Mouse (Mus musculus) heart, embryonic 11.5 days (tissue): ENCODE data around the gene Tmem151a. TPM values are rescaled to one million over a fixed set of nuclear protein-coding genes. Genes with fewer than 3 reads are reported as not detected.
A peak's percentile ranks its signal among the peaks of the same experiment; 100 is the strongest.

Experiments used
- ATAC-seq: fragments of 200-750 bp; cut with Nextera tagmentation; replicated peaks from 2 replicates; pipeline ENCODE4 v1.8.0; 2017; ENCODE audit warnings: moderate library complexity; ENCODE audit not compliant: insufficient number of reproducible peaks, low FRiP score, low TSS enrichment
- H3K27ac ChIP-seq: fragments of 300-500 bp; sonication (generic); 2 replicates; pipeline ENCODE4 v1.5.1; 2014; ENCODE audit warnings: mild to moderate bottlenecking, low read depth, low read length
- H3K27me3 ChIP-seq: fragments of 300-500 bp; sonication (generic); 2 replicates; pipeline ENCODE4 v1.6.1; 2014; ENCODE audit warnings: mild to moderate bottlenecking, low read length, mixed read lengths; ENCODE audit not compliant: control insufficient read depth, insufficient read depth
- H3K36me3 ChIP-seq: fragments of 300-500 bp; sonication (generic); 2 replicates; pipeline ENCODE4 v1.6.1; 2014; ENCODE audit warnings: mild to moderate bottlenecking, low read length, moderate library complexity, mixed read lengths; ENCODE audit not compliant: control insufficient read depth, insufficient read depth
- H3K4me1 ChIP-seq: fragments of 300-500 bp; sonication (generic); 2 replicates; pipeline ENCODE4 v1.6.1; 2014; ENCODE audit warnings: low read length; ENCODE audit not compliant: control insufficient read depth, insufficient read depth
- H3K4me2 ChIP-seq: fragments of 300-500 bp; sonication (generic); 2 replicates; pipeline ENCODE4 v1.6.1; 2014; ENCODE audit warnings: mild to moderate bottlenecking, moderate library complexity
- H3K4me3 ChIP-seq: fragments of 300-500 bp; sonication (generic); 2 replicates; pipeline ENCODE4 v1.5.1; 2014; ENCODE audit warnings: low read depth, low read length
- H3K9ac ChIP-seq: fragments of 300-500 bp; sonication (generic); 2 replicates; pipeline ENCODE4 v1.6.1; 2014; ENCODE audit warnings: mild to moderate bottlenecking, low read depth, low read length, moderate library complexity
- H3K9me3 ChIP-seq: fragments of 300-500 bp; sonication (generic); replicated peaks from 2 replicates; pipeline ENCODE4 v1.6.1; 2016; ENCODE audit warnings: low read length; ENCODE audit not compliant: control insufficient read depth
- WGBS: fragments of 180-500 bp; shearing (Covaris S2); extraction: QIAGEN DNeasy Blood & Tissue Kit; methylation state at CpG from one replicate; pipeline ENCODE4 v1.1.7; 2014; ENCODE audit not compliant: insufficient replicate concordance; 5-methylcytosine and 5-hydroxymethylcytosine counted together
- polyA plus RNA-seq: library from polyadenylated mRNA; unstranded; fragments of >200 nt; fragmentation: Nextera tagmentation; extraction: Ambion mirVana; gene quantifications from 2 replicates; pipeline ENCODE4 v1.2.1, GENCODE M21; 2014

Gene Tmem151a
- polyA plus RNA-seq, 1 experiment from 2014 or later, result 4.6 TPM

- H3K4me1 ChIP-seq, result peaks cover 7% of the 10 kb centered on the region
- H3K9ac ChIP-seq, result no peak overlapping the region
- H3K4me2 ChIP-seq, result no peak overlapping the region
- H3K36me3 ChIP-seq, result peaks cover 18% of the 10 kb centered on the region
- no peak overlapping the region for H3K4me3 ChIP-seq
- WGBS, result 92% methylated on average over 7 of the region's 7 CpGs
- no peaks in the 10 kb centered on the region for H3K9me3 ChIP-seq
- no peak overlapping the region for H3K27ac ChIP-seq
- H3K27me3 ChIP-seq, result no peaks in the 10 kb centered on the region
- ATAC-seq, result no peak
These were observed 28.5 kb upstream of the Tmem151a start for GRCm38 (mm10) chr19:5113783-5114182.

- Histone ChIP-seq H3K27me3 (no peaks in the 10 kb centered on the region), H3K9me3 (no peaks in the 10 kb centered on the region), H3K27ac (no peak overlapping the region), H3K4me3 (no peak overlapping the region), H3K36me3 (peaks cover 20% of the 10 kb centered on the region), H3K9ac (no peak overlapping the region), H3K4me2 (no peak overlapping the region), H3K4me1 (peaks cover 15% of the 10 kb centered on the region)
- ATAC-seq, result no peak
- WGBS, result 75% methylated on average over 19 of the region's 19 CpGs
These were observed 24.5 kb upstream of the Tmem151a start for GRCm38 (mm10) chr19:5109659-5110453.

DNA sequence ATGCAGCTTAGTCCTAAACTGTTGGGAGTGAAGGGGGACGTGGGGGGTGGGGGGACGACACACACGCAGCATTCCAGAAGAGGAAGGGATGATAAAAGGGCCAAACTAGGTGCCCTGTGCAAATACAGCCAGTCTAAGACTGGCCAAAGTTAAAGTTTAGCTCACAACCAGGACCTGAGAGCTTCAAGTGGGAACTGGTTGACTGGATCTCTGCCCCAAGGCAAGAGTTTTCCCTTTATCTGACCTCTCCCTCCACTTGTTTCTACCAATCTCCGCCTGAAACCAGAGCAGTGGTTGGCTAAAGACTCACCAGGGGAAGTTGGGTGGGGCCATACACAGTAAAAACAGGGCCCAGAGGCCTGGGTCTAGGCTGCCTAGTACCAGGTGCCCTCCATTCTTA, 23.4 kb upstream of the Tmem151a start:
- Histone ChIP-seq H3K36me3 (peaks cover 26% of the 10 kb centered on the region), H3K4me1 (peaks cover 15% of the 10 kb centered on the region), H3K4me2 (no peak overlapping the region), H3K27ac (no peak overlapping the region), H3K9ac (0 out of 2 replicates have a peak overlapping the region, but pooled peaks have one; percentile 39), H3K27me3 (no peaks in the 10 kb centered on the region), H3K4me3 (no peak overlapping the region), H3K9me3 (no peaks in the 10 kb centered on the region)
- no peak for ATAC-seq
- 26% methylated on average over 4 of the region's 4 CpGs for WGBS

GRCm38 (mm10) chr19:5108271-5108575, 22.9 kb upstream of the Tmem151a start:
- Histone ChIP-seq H3K9me3 (no peaks in the 10 kb centered on the region), H3K27ac (no peak overlapping the region), H3K36me3 (peaks cover 23% of the 10 kb centered on the region), H3K27me3 (no peaks in the 10 kb centered on the region), H3K4me1 (peaks cover 15% of the 10 kb centered on the region), H3K4me3 (no peak overlapping the region), H3K9ac (0 out of 2 replicates have a peak overlapping the region, but pooled peaks have one; percentile 39), H3K4me2 (no peak overlapping the region)
- ATAC-seq, result 0 out of 2 replicates have a peak, but pooled peaks have one; percentile 9
- WGBS, result 15% methylated on average over 5 of the region's 5 CpGs

DNA sequence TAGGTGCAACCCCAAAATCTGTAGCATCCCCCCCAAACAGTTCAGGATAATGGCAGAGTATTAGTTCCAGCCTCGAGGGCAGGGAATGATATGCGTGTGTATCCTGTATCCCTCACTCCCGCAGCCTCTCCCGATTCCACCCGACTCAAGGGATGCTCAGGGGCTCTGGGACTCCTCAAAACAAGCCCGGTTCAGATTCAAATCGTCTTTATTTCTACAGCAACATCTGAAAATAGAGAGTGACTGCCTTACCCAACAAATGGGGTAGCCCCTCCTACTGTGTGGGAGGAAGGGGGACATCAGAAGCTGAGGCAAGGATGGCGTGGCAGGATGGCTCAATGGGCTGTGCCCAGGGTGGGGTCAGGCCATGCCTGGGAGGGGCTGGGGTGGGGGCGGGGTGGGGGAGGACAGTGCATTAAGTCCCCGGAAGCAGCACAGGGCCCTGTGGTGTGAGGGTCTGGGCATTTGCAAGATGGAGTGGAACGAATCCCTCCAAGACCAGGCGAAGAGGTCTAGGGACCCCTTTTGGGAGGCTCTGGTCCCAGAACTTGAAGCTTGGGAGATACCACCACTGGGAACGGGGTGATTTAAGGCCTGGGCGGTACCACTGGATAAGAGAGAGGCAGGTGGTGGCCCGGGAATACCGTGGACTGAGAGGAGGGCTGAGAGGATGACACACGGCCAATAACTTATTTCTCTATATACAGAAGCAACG, 22.4 kb upstream of the Tmem151a start:
- Histone ChIP-seq H3K27ac (no peak overlapping the region), H3K9ac (peak overlapping the region; percentile 52), H3K27me3 (no peaks in the 10 kb centered on the region), H3K4me1 (peaks cover 15% of the 10 kb centered on the region), H3K4me3 (0 out of 2 replicates have a peak overlapping the region, but pooled peaks have one; percentile 19), H3K9me3 (no peaks in the 10 kb centered on the region), H3K36me3 (peaks cover 22% of the 10 kb centered on the region), H3K4me2 (peak overlapping the region; percentile 63)
- ATAC-seq, result no peak
- 65% methylated on average over 18 of the region's 18 CpGs for WGBS

GRCm38 (mm10) chr19:5106731-5107191, 21.4 kb upstream of the Tmem151a start, which contains the start of gene Rab1b:
Gene Rab1b, minus strand, starts transcription at chr19:5107072.
- Histone ChIP-seq H3K4me2 (peak within 1 kb of the TSS; percentile 95), H3K9ac (peak within 1 kb of the TSS; percentile 86), H3K4me3 (peak within 1 kb of the TSS; percentile 92), H3K9me3 (no peaks in the 10 kb centered on the region), H3K27me3 (no peaks in the 10 kb centered on the region), H3K4me1 (peaks cover 15% of the 10 kb centered on the region), H3K36me3 (peaks cover 30% of the 10 kb centered on the region), H3K27ac (peak within 1 kb of the TSS; percentile 87)
- WGBS, result under 1% methylated on average over 45 of the region's 46 CpGs
- peak; percentile 86 for ATAC-seq

- 7% methylated on average over 9 of the region's 9 CpGs for WGBS
- ATAC-seq, result no peak
- H3K9ac ChIP-seq, result peak overlapping the region; percentile 86
- H3K27me3 ChIP-seq, result no peaks in the 10 kb centered on the region
- peak overlapping the region; percentile 92 for H3K4me3 ChIP-seq
- H3K4me1 ChIP-seq, result peaks cover 15% of the 10 kb centered on the region
- H3K9me3 ChIP-seq, result no peaks in the 10 kb centered on the region
- peaks cover 30% of the 10 kb centered on the region for H3K36me3 ChIP-seq
- peak overlapping the region; percentile 87 for H3K27ac ChIP-seq
- peak overlapping the region; percentile 95 for H3K4me2 ChIP-seq
These were observed 20.7 kb upstream of the Tmem151a start for GRCm38 (mm10) chr19:5106074-5106473.

DNA sequence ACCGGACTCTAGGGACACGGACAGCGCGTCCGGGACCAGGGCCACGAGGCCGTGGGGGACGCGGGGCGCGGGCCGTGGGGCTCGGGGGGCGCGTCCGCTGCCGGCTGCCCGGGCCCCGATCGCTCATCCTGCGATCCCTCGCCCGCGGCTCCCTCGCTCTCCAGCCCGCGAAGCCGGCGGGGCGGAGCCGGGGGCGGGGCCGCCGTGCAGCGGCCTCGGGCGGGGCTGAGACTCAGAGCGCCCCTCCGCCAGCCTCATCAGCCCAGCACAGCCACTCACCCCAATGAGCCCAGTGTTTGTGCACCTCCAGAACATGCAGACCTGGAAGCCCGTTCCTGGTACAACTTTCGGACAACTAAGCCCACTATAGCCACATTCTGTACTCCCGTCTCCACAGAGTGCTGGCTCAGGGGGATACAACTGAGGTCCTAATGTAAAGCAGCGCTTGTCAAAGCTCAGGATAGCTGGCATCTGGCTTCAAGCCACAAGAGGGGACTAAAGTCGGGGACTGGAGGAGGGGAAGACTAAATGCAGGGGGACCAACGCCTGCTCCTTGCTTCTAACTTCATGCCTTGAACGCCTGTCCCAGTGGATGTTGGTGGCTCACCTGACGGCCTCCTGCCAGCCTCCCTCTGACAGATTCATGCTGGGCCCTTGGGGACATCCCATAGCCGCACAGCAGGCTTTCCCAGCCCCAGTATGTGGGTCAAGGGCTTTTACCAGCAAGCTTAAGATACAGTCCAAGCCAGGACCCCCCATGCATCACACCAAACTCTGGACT, 13.2 kb upstream of the Tmem151a start, which contains the start of gene Cnih2:
Cnih2 (minus strand) TSS at position 159 of the 781 bp plus-strand sequence.
- peaks cover 37% of the 10 kb centered on the region for H3K4me1 ChIP-seq
- no peak; the same call in 1 of the 2 replicates for ATAC-seq
- H3K27ac ChIP-seq, result no peak within 1 kb of the TSS
- peak within 1 kb of the TSS; percentile 55 for H3K4me3 ChIP-seq
- H3K27me3 ChIP-seq, result 0 out of 2 replicates have a peak, but pooled peaks cover 2% of the 10 kb centered on the region
- H3K9ac ChIP-seq, result peak within 1 kb of the TSS; percentile 77
- H3K9me3 ChIP-seq, result no peaks in the 10 kb centered on the region
- H3K36me3 ChIP-seq, result peaks cover 21% of the 10 kb centered on the region
- peak within 1 kb of the TSS; percentile 99 for H3K4me2 ChIP-seq
- 4% methylated on average over 32 of the region's 48 CpGs for WGBS
